Mouse (Mus musculus): ENCODE measurements around the gene Grik3. TPM values are rescaled to one million over a fixed set of nuclear protein-coding genes. Genes with fewer than 3 reads are reported as not detected.
A peak's percentile ranks its signal among the peaks of the same experiment; 100 is the strongest.

Grik3 gene
- total RNA-seq, 1 experiment = 9.8 TPM

DNA sequence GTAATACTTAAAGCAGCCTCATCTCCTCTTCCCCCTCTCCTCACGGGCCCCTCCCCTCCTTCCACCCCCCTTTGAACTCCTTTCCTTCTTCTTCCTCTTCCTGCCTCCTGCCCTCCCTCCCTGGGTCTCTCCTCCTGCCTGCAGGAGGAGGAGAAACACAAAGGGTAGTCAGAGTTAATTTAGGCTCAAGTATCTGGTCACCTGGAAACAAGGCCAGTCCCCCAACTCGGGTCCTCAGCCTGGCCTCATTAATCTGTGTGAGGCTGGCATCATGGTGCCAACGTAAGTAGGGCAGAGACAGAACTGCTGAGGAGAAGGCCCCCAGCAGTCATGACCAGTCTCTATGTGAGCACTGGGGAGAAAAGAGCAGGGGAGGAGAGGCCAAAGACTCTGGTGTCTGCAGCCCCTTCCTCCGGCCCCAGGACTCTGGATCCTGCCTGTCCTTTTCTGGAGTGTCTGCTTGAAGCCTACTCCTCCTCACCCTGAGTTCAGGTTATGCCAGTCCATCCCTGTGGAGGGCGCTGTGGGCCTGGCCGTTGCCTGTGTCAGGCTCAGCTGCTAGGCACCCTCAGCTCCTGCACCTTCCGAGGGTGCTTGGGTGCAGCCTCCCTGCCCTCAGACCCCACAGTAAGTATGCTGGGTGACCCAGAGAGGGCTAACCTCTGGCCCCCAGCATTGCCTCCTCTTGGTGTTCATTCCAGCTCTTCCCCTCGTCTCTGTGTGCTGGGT, 75.4 kb downstream of the Grik3 start:
- H3K4me1 ChIP-seq (ENCODE audit: control insufficient read depth in 2 of 2, insufficient read depth in 2 of 2, low read length in 2 of 2, poor library complexity in 1 of 2) = peaks cover 11 to 45% of the 10 kb centered on the region in 2 experiments; a peak in 3 of 4 replicates
- H3K27ac ChIP-seq (ENCODE audit: insufficient read depth, low read depth, low read length, poor library complexity, severe bottlenecking) = no peak overlapping the region
- H3K9ac ChIP-seq (ENCODE audit: insufficient read depth, low read depth, low read length, poor library complexity, severe bottlenecking) = no peak overlapping the region
- H3K9me3 ChIP-seq (ENCODE audit: control insufficient read depth, insufficient read depth, low read depth, low read length) = no peaks in the 10 kb centered on the region
- no peak overlapping the region for H3K4me3 ChIP-seq (ENCODE audit: insufficient read depth in 1 of 2, low read depth in 1 of 2, low read length in 2 of 2, poor library complexity in 1 of 2, severe bottlenecking in 1 of 2)
- DNase-seq (ENCODE audit: low read depth, low spot score) = no peak
- in situ Hi-C loops (cut with MboI; ENCODE audit: low sequenced_read_pairs in 2 of 2, unreplicated experiment in 2 of 2) = no loop called here
- H3K36me3 ChIP-seq (ENCODE audit: control insufficient read depth, insufficient read depth, low read length, poor library complexity, severe bottlenecking) = no peaks in the 10 kb centered on the region; the same call in 1 of the 2 replicates
- TF ChIP-seq ZC3H11A (IDR thresholded peaks at IDR 0.05; ENCODE audit: borderline replicate concordance, low read depth, low read length) (peak; percentile 34; the same call in 1 of the 2 replicates), HCFC1 (IDR thresholded peaks at IDR 0.05; ENCODE audit: borderline replicate concordance, insufficient read depth, low read length) (no peak)

DNA sequence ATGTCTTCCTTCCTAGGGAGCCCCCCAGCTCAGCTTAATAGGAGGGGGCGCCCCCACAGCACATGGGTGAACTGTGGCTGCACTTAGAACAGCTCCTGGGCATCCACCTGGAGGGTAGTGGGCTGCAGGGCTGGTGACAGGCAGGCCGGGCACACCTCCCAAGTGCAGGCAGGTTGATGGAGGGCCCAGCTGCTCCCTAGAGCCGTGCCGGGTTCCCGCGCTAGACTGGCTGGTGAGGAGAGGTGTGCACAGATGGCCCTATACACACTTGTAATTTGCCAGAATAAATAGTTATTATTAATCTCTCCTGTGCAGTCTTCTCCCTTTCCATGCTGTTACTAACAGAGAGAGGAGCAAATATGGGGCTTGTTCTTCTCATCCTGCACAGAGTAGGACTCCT, 77.7 kb downstream of the Grik3 start:
- Histone ChIP-seq H3K9ac (ENCODE audit: insufficient read depth, low read depth, low read length, poor library complexity, severe bottlenecking) (no peak overlapping the region), H3K4me1 (ENCODE audit: control insufficient read depth in 2 of 2, insufficient read depth in 2 of 2, low read length in 2 of 2, poor library complexity in 1 of 2) (peaks cover 11 to 50% of the 10 kb centered on the region in 2 experiments; a peak in 3 of 4 replicates), H3K9me3 (ENCODE audit: control insufficient read depth, insufficient read depth, low read depth, low read length) (no peaks in the 10 kb centered on the region), H3K4me3 (ENCODE audit: insufficient read depth in 1 of 2, low read depth in 1 of 2, low read length in 2 of 2, poor library complexity in 1 of 2, severe bottlenecking in 1 of 2) (no peak overlapping the region), H3K36me3 (ENCODE audit: control insufficient read depth, insufficient read depth, low read length, poor library complexity, severe bottlenecking) (no peaks in the 10 kb centered on the region; the same call in 1 of the 2 replicates), H3K27ac (ENCODE audit: insufficient read depth, low read depth, low read length, poor library complexity, severe bottlenecking) (no peak overlapping the region)
- in situ Hi-C loops (cut with MboI; ENCODE audit: low sequenced_read_pairs in 2 of 2, unreplicated experiment in 2 of 2) = no loop called here
- TF ChIP-seq ZNF384 (IDR thresholded peaks at IDR 0.05; ENCODE audit: low read depth, low read length) = no peak
- TF ChIP-seq CHD2 (IDR thresholded peaks at IDR 0.05; ENCODE audit: low read depth, low read length) = no peak
- TF ChIP-seq MAFK (IDR thresholded peaks at IDR 0.05; ENCODE audit: insufficient read depth, low read depth, low read length) = no peak
- TF ChIP-seq HCFC1 (IDR thresholded peaks at IDR 0.05; ENCODE audit: borderline replicate concordance, insufficient read depth, low read length) = no peak
- TF ChIP-seq ZC3H11A (IDR thresholded peaks at IDR 0.05; ENCODE audit: borderline replicate concordance, low read depth, low read length) = no peak
- DNase-seq (ENCODE audit: low read depth, low spot score) = no peak

DNA sequence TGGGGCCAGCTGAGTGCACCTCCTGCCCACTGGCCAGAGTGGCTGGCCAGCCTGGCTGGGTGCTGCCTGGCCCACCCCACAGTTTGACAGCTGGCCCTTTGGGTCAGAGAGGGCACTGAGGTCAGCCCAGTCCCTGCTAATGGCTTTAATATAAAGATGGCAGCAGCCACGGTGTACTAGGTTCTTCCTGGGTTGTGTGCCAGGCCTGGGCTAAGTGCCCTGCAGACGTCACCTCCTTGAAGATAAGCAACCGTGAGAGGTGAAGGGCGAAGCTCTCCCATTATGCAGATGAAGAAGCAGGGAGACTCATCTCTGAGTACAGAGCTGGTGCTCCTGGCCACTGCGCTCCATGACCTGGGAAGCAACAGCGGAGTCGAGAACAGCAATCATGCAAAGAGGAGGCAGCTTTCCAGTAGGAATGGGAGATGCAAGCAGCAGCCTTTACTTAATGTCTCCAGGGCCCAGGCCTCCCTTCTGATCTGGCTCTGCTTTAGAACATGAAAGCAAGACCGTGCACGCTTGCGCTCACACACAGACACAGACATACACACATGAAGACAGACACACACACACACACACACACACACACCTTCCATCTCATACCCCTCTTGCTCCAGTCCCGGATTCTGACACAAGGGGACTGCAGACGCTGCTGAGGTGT, 81.3 kb downstream of the Grik3 start:
- TF ChIP-seq CHD2 (IDR thresholded peaks at IDR 0.05; ENCODE audit: low read depth, low read length) = no peak
- no peak for TF ChIP-seq ZC3H11A (IDR thresholded peaks at IDR 0.05; ENCODE audit: borderline replicate concordance, low read depth, low read length)
- TF ChIP-seq ZNF384 (IDR thresholded peaks at IDR 0.05; ENCODE audit: low read depth, low read length) = no peak
- no peak for TF ChIP-seq MAFK (IDR thresholded peaks at IDR 0.05; ENCODE audit: insufficient read depth, low read depth, low read length)
- no peak for TF ChIP-seq HCFC1 (IDR thresholded peaks at IDR 0.05; ENCODE audit: borderline replicate concordance, insufficient read depth, low read length)
- Histone ChIP-seq H3K36me3 (ENCODE audit: control insufficient read depth, insufficient read depth, low read length, poor library complexity, severe bottlenecking) (no peaks in the 10 kb centered on the region), H3K9ac (ENCODE audit: insufficient read depth, low read depth, low read length, poor library complexity, severe bottlenecking) (no peak overlapping the region), H3K4me3 (ENCODE audit: insufficient read depth in 1 of 2, low read depth in 1 of 2, low read length in 2 of 2, poor library complexity in 1 of 2, severe bottlenecking in 1 of 2) (no peak overlapping the region), H3K27ac (ENCODE audit: insufficient read depth, low read depth, low read length, poor library complexity, severe bottlenecking) (no peak overlapping the region), H3K4me1 (ENCODE audit: control insufficient read depth in 2 of 2, insufficient read depth in 2 of 2, low read length in 2 of 2, poor library complexity in 1 of 2) (peaks cover 0 to 26% of the 10 kb centered on the region in 2 experiments; a peak in 1 of 4 replicates), H3K9me3 (ENCODE audit: control insufficient read depth, insufficient read depth, low read depth, low read length) (no peaks in the 10 kb centered on the region)
- no peak for DNase-seq (ENCODE audit: low read depth, low spot score)
- in situ Hi-C loops (cut with MboI; ENCODE audit: low sequenced_read_pairs in 2 of 2, unreplicated experiment in 2 of 2) = no loop called here

DNA sequence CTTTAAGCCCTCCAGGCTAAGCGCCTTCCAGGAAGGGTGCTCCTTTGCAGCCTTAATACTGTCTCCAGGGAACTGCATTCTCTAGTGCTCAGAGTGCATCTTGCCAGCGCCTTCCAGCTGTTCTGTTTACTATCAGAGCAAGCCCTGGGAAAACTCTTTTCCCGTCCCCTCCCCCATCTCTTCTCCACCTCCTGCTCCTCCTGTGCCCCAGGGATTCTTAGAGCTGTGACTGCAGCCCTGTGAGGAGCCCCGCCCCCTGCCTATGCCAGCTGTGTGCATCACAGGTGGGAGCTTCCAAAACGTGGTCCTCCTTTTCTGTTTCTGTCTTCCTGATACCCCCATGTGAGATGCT, 81.8 kb downstream of the Grik3 start:
- no peak overlapping the region for H3K27ac ChIP-seq (ENCODE audit: insufficient read depth, low read depth, low read length, poor library complexity, severe bottlenecking)
- in situ Hi-C loops (cut with MboI; ENCODE audit: low sequenced_read_pairs in 2 of 2, unreplicated experiment in 2 of 2) = no loop called here
- H3K4me3 ChIP-seq (ENCODE audit: insufficient read depth in 1 of 2, low read depth in 1 of 2, low read length in 2 of 2, poor library complexity in 1 of 2, severe bottlenecking in 1 of 2) = no peak overlapping the region
- no peak overlapping the region for H3K9ac ChIP-seq (ENCODE audit: insufficient read depth, low read depth, low read length, poor library complexity, severe bottlenecking)
- DNase-seq (ENCODE audit: low read depth, low spot score) = peak; percentile 51
- no peak for TF ChIP-seq MAFK (IDR thresholded peaks at IDR 0.05; ENCODE audit: insufficient read depth, low read depth, low read length)
- no peak for TF ChIP-seq HCFC1 (IDR thresholded peaks at IDR 0.05; ENCODE audit: borderline replicate concordance, insufficient read depth, low read length)
- TF ChIP-seq CHD2 (IDR thresholded peaks at IDR 0.05; ENCODE audit: low read depth, low read length) = no peak
- TF ChIP-seq ZNF384 (IDR thresholded peaks at IDR 0.05; ENCODE audit: low read depth, low read length) = no peak
- TF ChIP-seq ZC3H11A (IDR thresholded peaks at IDR 0.05; ENCODE audit: borderline replicate concordance, low read depth, low read length) = no peak
- peaks cover 0 to 26% of the 10 kb centered on the region in 2 experiments; a peak in 1 of 4 replicates for H3K4me1 ChIP-seq (ENCODE audit: control insufficient read depth in 2 of 2, insufficient read depth in 2 of 2, low read length in 2 of 2, poor library complexity in 1 of 2)
- H3K36me3 ChIP-seq (ENCODE audit: control insufficient read depth, insufficient read depth, low read length, poor library complexity, severe bottlenecking) = no peaks in the 10 kb centered on the region
- H3K9me3 ChIP-seq (ENCODE audit: control insufficient read depth, insufficient read depth, low read depth, low read length) = no peaks in the 10 kb centered on the region
